Mouse (Mus musculus) heart, embryonic 11.5 days (tissue): Measurements from ENCODE around the gene Asprv1. TPM values are rescaled to one million over a fixed set of nuclear protein-coding genes. Genes with fewer than 3 reads are reported as not detected.

Source experiments
- polyA plus RNA-seq: library from polyadenylated mRNA; unstranded; fragments of >200 nt; fragmentation: Nextera tagmentation; extraction: Ambion mirVana; gene quantifications from 2 replicates; pipeline ENCODE4 v1.2.1, GENCODE M21; 2014

Gene Asprv1
- polyA plus RNA-seq, 1 experiment from 2014 or later, result not detected

Other genes with a start within 250 kb of the Asprv1 start
- gene Pcyox1, start 231.0 kb upstream of the Asprv1 start, polyA plus RNA-seq, result 50.0 and 52.6 TPM in 2 replicates
- gene Tia1, start 223.9 kb upstream of the Asprv1 start, polyA plus RNA-seq, result 144 and 146 TPM in 2 replicates
- not detected in 2 replicates for gene Gm44790, start 201.5 kb upstream of the Asprv1 start, polyA plus RNA-seq
- gene C87436, start 189.8 kb upstream of the Asprv1 start, polyA plus RNA-seq, result 15.2 and 16.7 TPM in 2 replicates
- 312 and 348 TPM in 2 replicates for gene Pcbp1, start 101.8 kb upstream of the Asprv1 start, polyA plus RNA-seq
- gene Mxd1, start 41.0 kb downstream of the Asprv1 start, polyA plus RNA-seq, result 9.5 and 12.6 TPM in 2 replicates
- 97.6 and 109 TPM in 2 replicates for gene Snrnp27, start 56.4 kb downstream of the Asprv1 start, polyA plus RNA-seq
- 18.5 and 22.2 TPM in 2 replicates for gene Gmcl1, start 105.2 kb downstream of the Asprv1 start, polyA plus RNA-seq
- 13.0 and 13.7 TPM in 2 replicates for gene Anxa4, start 165.4 kb downstream of the Asprv1 start, polyA plus RNA-seq
- gene Aak1, start 221.4 kb downstream of the Asprv1 start, polyA plus RNA-seq, result 23.0 and 24.3 TPM in 2 replicates